Mouse (Mus musculus): ENCODE results near the gene Gm13306.
"Not testable (repeated sequence)": the region's sequence is repeated elsewhere in the genome, so short reads cannot be mapped to it uniquely, and the experiment has no call there.

Gene Gm13306

DNA sequence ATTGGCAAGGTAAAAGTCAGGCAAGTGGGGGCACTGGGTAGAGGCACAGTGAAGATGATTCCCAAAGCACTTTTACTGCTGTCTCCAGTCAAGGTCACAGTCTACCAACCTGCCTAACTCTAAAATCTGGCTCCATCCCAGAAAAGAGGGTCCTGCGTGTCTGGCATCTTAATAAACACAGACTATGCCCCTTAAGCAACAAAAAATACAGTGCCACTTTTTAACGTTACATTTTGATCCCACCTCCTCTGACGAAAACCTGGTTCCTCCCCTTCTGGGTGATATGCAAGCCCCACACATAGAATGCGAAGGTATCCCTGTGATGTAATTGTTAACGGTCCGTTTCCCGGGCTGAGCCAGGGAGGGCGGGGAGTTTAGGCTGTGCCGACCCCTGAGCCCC is at the start of gene Gm13306:
TSS of gene Gm13306 (plus strand) at position 301 of the 400 bp plus-strand sequence.
- DNase-seq, result not testable (repeated sequence)

DNA sequence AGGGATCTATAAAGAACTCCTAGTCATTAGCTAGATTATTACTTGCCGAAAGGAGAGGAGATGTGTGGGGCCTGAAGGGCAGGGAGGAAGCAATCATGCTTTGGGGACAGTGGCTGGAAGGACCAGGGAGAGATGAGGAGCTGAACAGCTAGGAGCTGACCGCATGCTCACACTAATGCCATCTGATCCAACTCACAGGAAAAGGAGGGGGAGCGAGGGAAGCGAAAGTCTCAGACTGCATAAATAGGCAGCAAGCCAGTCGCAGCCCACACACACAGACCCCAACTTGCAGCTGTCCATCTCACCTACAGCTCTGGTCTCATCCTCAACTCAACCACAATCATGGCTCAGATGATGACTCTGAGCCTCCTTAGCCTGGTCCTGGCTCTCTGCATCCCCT is 38.7 kb upstream of the Gm13306 start, which contains the start of gene Gm13304:
TSS of gene Gm13304 (plus strand) at position 301 of the 400 bp plus-strand sequence.
- not testable (repeated sequence) for DNase-seq

DNA sequence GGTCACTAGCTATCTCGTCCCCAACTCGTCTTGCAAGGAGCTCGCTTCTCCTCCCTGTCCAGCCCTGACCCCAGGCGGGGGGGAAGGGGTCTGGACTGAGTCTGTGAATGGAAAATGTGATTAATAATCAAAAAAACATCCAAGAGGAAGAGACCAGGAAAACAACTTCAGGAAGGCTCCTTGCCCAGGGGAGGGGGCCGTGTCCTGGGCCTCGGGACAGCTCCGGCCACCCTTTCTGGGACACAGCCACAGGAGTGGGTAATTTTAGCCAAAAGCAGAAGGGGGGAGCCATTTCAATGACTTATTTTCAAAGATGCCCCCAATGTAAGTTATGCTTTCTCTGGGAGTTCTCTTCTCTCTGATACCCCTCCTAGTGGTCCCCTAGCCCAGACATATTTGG is 15.3 kb downstream of the Gm13306 start, which contains the start of gene Gm13305:
TSS of gene Gm13305 (minus strand) at position 101 of the 400 bp plus-strand sequence.
- not testable (repeated sequence) for DNase-seq

DNA sequence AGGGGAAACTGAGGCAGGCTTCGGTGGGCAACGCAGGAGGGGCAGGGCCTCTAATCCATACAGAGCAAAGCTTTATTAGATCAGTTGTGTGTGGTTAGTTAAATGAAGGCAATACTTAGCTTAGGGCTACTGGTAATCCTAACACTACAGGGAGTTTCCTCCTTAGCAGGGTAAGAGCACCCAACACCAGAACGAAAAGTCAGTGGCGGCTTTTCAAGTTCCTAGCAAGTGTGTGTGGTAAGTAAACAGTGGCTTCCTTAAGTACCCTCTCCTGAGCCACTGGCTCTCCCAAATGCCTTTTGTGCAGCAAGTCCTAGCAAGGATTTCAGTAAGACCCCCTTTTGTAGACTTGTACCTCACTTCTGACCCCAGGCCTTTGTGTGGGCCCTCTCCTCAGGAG is 25.0 kb downstream of the Gm13306 start:
- not testable (repeated sequence) for DNase-seq

DNA sequence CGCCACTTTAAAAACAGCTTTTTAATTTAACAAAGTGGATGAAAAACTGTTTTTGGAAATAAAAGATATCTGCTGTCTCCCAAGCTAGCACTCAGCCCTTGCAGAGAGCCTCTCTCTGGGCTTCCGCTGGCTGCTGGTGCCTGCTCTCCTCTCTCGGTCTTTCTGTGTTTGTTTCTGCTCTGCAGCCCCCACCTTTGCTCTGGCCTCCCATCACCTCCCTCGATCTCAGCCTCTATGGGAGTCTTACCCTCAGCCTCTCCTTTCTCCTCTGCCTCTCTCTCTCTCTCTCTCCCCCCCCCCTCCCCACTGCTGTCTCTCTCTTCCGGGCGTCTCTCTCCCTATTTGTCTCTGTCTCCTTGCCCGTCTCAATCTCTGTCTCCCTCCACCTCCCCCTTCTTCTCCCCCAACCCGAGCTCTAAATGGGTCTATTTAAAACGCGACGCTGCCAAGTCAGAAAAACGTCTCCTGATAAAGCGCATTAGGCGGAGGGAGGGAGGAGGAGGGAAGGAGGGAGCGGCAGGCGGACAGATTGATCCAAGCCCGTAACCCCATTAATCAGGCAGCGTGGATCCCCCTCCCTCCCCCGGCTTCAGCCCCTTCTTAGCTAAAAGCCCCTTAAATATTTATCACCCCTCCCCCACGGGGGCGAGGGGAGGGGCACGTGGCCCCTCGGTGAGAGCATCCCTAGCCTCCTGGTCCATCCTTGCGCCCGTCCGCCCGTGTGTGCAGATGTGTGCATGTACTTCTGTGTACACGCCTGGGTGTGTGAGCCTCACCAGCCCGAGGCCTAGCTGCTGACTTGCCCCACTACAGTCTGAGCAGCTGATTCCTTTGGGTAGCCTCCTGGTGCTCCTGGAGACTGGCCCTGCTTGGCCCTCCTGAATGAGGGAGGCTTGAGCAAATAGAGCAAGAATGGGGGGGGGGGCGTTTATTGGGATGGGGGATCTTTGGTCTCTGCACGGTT is 30.3 kb downstream of the Gm13306 start:
- DNase-seq, result not testable (repeated sequence)

DNA sequence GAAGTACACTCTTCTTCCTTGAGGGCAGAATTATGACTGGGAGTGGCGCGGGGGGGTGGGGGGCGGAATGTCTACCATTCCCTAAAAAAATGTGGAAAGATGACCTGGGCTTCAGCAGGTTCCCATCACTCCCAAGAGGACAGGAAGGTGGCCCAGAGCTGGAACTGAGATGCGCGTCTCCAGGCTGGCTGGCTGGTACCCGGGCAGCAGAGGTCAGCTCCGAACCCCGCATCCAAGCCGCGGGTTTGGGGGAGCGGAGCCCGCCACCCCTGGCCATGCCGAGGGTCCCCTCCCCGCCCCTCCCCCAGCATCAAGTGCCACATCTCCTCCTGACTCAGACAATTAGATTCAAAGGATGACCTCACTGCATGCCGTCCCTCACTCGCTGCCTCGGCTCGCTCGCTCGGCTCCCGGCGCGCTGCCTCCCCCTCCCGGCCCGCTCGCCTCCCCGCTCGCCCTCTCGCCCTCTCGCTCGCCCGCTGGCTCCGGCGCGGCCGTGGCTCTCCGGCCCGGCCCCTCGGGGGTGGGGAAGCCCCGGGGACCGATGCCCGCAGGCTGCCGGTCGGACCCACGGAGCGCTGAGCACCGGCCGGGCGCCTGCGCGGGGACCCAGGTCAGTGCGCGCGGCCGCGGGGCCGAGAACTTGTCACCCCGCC is 31.2 kb downstream of the Gm13306 start:
- DNase-seq, result not testable (repeated sequence)

DNA sequence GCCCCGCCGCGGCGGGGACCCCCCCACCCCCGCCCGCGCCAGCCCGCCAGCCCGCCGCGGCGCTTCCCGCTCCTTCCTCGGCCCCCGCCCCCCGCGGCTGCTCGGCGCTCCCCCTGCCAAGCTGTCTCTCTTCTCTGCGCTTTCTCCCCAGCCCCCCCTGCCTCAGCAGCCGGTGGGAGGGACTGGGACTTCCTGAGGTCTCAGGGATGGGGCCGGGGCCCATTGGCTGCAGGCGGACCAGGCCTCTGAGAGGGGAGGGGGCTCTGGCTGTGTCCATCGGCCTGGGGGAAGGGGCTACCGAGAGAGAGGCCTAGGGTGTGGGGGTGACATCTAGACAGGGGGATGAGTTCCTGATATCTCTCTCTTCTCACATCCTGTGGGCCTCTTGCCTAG is 31.7 kb downstream of the Gm13306 start:
- DNase-seq, result not testable (repeated sequence)

Measured in kidney, adult 9 months (tissue).